Mouse (Mus musculus) heart, postnatal 0 days (tissue): Measurements from ENCODE around the gene Arid2. TPM values are rescaled to one million over a fixed set of nuclear protein-coding genes. Genes with fewer than 3 reads are reported as not detected.
A peak's percentile ranks its signal among the peaks of the same experiment; 100 is the strongest.
"Not testable (repeated sequence)": the region's sequence is repeated elsewhere in the genome, so short reads cannot be mapped to it uniquely, and the experiment has no call there.

Source experiments
- ATAC-seq: fragments of 200-750 bp; cut with Nextera tagmentation; 2 replicates; pipeline ENCODE4 v1.8.0; 2017; ENCODE audit warnings: low read depth, moderate number of reproducible peaks, moderate library complexity; ENCODE audit not compliant: insufficient read depth
- DNase-seq: peaks from one replicate; pipeline ENCODE4 v3.0.0-alpha.2; 2016; ENCODE audit warnings: low spot score
- H3K27ac ChIP-seq: fragments of 300-500 bp; sonication (generic); 2 replicates; pipeline ENCODE4 v1.5.1; 2014; ENCODE audit warnings: low read depth, mild to moderate bottlenecking
- H3K27me3 ChIP-seq: fragments of 300-500 bp; sonication (generic); 2 replicates; pipeline ENCODE4 v1.6.1; 2014; ENCODE audit warnings: low read length, mixed read lengths; ENCODE audit not compliant: control insufficient read depth, insufficient read depth
- H3K36me3 ChIP-seq: fragments of 300-500 bp; sonication (generic); replicated peaks from 2 replicates; pipeline ENCODE4 v1.6.1; 2014; ENCODE audit warnings: low read length, mixed read lengths; ENCODE audit not compliant: control insufficient read depth, insufficient read depth
- H3K4me1 ChIP-seq: fragments of 300-500 bp; sonication (generic); 2 replicates; pipeline ENCODE4 v1.6.1; 2014; ENCODE audit warnings: antibody characterized with exemption; ENCODE audit not compliant: control insufficient read depth, insufficient read depth
- H3K4me2 ChIP-seq: fragments of 300-500 bp; sonication (generic); 2 replicates; pipeline ENCODE4 v1.6.1; 2014; ENCODE audit warnings: low read depth, mild to moderate bottlenecking, low read length, moderate library complexity
- H3K4me3 ChIP-seq: fragments of 300-500 bp; sonication (generic); 2 replicates; pipeline ENCODE4 v1.5.1; 2014; ENCODE audit warnings: low read depth, low read length
- H3K9ac ChIP-seq: fragments of 300-500 bp; sonication (generic); replicated peaks from 2 replicates; pipeline ENCODE4 v1.6.1; 2014; ENCODE audit warnings: low read depth, low read length, mixed read lengths
- H3K9me3 ChIP-seq: fragments of 300-500 bp; sonication (generic); replicated peaks from 2 replicates; pipeline ENCODE4 v1.6.1; 2016; ENCODE audit warnings: low read length; ENCODE audit not compliant: control insufficient read depth
- CTCF ChIP-seq: IDR thresholded peaks from 2 replicates; pipeline ENCODE4 v1.5.1; 2016; ENCODE audit warnings: antibody characterized with exemption, control low read depth, low read depth
- EP300 ChIP-seq: IDR thresholded peaks from 2 replicates; pipeline ENCODE4 v1.6.1; 2016; ENCODE audit warnings: antibody characterized with exemption, low read depth
- WGBS: fragments of 180-500 bp; shearing (Covaris S2); extraction: QIAGEN DNeasy Blood & Tissue Kit; methylation state at CpG from one replicate; pipeline ENCODE4 v1.1.7; 2014; 5-methylcytosine and 5-hydroxymethylcytosine counted together
- polyA plus RNA-seq: library from polyadenylated mRNA; unstranded; fragments of >200 nt; fragmentation: Nextera tagmentation; extraction: Ambion mirVana; gene quantifications from 2 replicates; pipeline ENCODE4 v1.2.1, GENCODE M21; 2015
- total RNA-seq: library from RNA; depleted of rRNA; stranded (reverse); fragments of >200 nt; gene quantifications from 2 replicates; pipeline ENCODE4 v1.2.3, GENCODE M21; 2014; ENCODE audit warnings: low replicate concordance

Arid2 gene
- total and polyA plus RNA-seq, 2 experiments from 2014 or later = 8.2 to 28.4 TPM

- no peak overlapping the region for H3K27ac ChIP-seq
- no peaks in the 10 kb centered on the region for H3K27me3 ChIP-seq
- H3K4me3 ChIP-seq = no peak overlapping the region
- H3K36me3 ChIP-seq = no peaks in the 10 kb centered on the region; the same call in 1 of the 2 replicates
- no peak for TF ChIP-seq EP300
- 75% methylated on average over 8 of the region's 8 CpGs for WGBS
- H3K9ac ChIP-seq = no peak overlapping the region
- no peak overlapping the region for H3K4me2 ChIP-seq
- DNase-seq (no peak), ATAC-seq (no peak)
- peaks cover 7% of the 10 kb centered on the region; the same call in 1 of the 2 replicates for H3K4me1 ChIP-seq
- H3K9me3 ChIP-seq = no peaks in the 10 kb centered on the region
These were observed 32.0 kb downstream of the Arid2 start for GRCm38 (mm10) chr15:96319335-96319734.

GRCm38 (mm10) chr15:96325726-96326328 lies 38.5 kb downstream of the Arid2 start:
- no peak overlapping the region for H3K27ac ChIP-seq
- H3K36me3 ChIP-seq = peaks cover 7% of the 10 kb centered on the region
- no peak for TF ChIP-seq EP300
- TF ChIP-seq CTCF = no peak
- no peaks in the 10 kb centered on the region for H3K27me3 ChIP-seq
- no peak overlapping the region for H3K9ac ChIP-seq
- H3K4me1 ChIP-seq = peaks cover 11% of the 10 kb centered on the region
- H3K4me3 ChIP-seq = no peak overlapping the region
- ATAC-seq (no peak), DNase-seq (no peak)
- 84% methylated on average over 7 of the region's 7 CpGs for WGBS
- no peak overlapping the region for H3K4me2 ChIP-seq
- H3K9me3 ChIP-seq = no peaks in the 10 kb centered on the region

GRCm38 (mm10) chr15:96328722-96329121 lies 41.4 kb downstream of the Arid2 start:
- WGBS = 92% methylated on average over 3 of the region's 4 CpGs
- not testable (repeated sequence) for H3K9me3 ChIP-seq, H3K4me2 ChIP-seq, H3K27me3 ChIP-seq, H3K9ac ChIP-seq, H3K27ac ChIP-seq, DNase-seq, H3K36me3 ChIP-seq, H3K4me3 ChIP-seq, ATAC-seq
- peaks cover 26% of the 10 kb centered on the region for H3K4me1 ChIP-seq

GRCm38 (mm10) chr15:96330536-96330935 lies 43.2 kb downstream of the Arid2 start:
- H3K4me3 ChIP-seq = no peak overlapping the region
- peak overlapping the region; percentile 36; the same call in 1 of the 2 replicates for H3K27ac ChIP-seq
- no peak overlapping the region for H3K9ac ChIP-seq
- TF ChIP-seq CTCF (no peak), EP300 (no peak)
- DNase-seq (peak; percentile 28), ATAC-seq (peak; percentile 64)
- H3K9me3 ChIP-seq = no peaks in the 10 kb centered on the region
- WGBS = 38% methylated on average over 3 of the region's 3 CpGs
- H3K27me3 ChIP-seq = no peaks in the 10 kb centered on the region
- no peak overlapping the region for H3K4me2 ChIP-seq
- H3K4me1 ChIP-seq = peaks cover 26% of the 10 kb centered on the region
- H3K36me3 ChIP-seq = peaks cover 2% of the 10 kb centered on the region; the same call in 1 of the 2 replicates

- Histone ChIP-seq H3K9me3 (no peaks in the 10 kb centered on the region), H3K27me3 (no peaks in the 10 kb centered on the region), H3K36me3 (no peaks in the 10 kb centered on the region), H3K4me1 (peaks cover 26% of the 10 kb centered on the region), H3K4me3 (no peak overlapping the region), H3K4me2 (no peak overlapping the region), H3K27ac (peak overlapping the region; percentile 47; the same call in 1 of the 2 replicates), H3K9ac (no peak overlapping the region)
- TF ChIP-seq CTCF (no peak), EP300 (no peak)
- 79% methylated on average over 9 of the region's 9 CpGs for WGBS
- DNase-seq (no peak), ATAC-seq (no peak)
These were observed 45.3 kb downstream of the Arid2 start for GRCm38 (mm10) chr15:96332468-96333213.
